Mouse (Mus musculus) embryonic fibroblast, embryonic 13.5 days (primary cell): ENCODE measurements around the gene Rps24.

Experiments used
- CTCF ChIP-seq: IDR thresholded peaks from 2 replicates; pipeline ENCODE4 v1.5.1; 2011; ENCODE audit warnings: mild to moderate bottlenecking, control low read depth, low read length, moderate library complexity, borderline replicate concordance; ENCODE audit not compliant: insufficient read depth
- POLR2A ChIP-seq: IDR thresholded peaks from 2 replicates; pipeline ENCODE4 v1.6.1; 2011; ENCODE audit warnings: low read depth, mild to moderate bottlenecking, control low read depth, low read length, moderate library complexity

- TF ChIP-seq CTCF (no peak), POLR2A (no peak; the same call in 1 of the 2 replicates)
Measured at GRCm38 (mm10) chr14:24498561-24499255, 11.8 kb downstream of the Rps24 start.
